Mouse (Mus musculus): ENCODE data around the gene Bola1.
A peak's percentile ranks its signal among the peaks of the same experiment; 100 is the strongest.

Gene Bola1

DNA sequence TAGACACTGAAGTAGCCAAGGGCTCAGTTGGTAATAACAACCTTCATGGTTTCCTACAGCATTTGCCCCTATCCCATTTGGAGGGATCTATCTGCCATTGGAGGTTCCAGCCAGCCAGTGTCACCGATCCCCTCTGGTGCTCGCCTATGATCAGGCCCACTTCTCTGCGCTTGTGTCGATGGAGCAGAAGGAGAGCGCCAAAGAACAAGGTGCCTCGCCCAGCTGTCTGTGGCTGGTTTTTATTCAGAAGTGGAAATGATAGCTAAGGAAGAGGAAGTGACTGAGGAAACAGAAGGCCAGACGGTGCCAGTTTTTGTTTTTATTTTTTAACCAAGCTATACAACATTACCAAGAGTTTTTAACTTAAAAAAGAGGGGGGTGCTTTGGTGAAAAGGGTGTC is 67.7 kb downstream of the Bola1 start:
- no peak for DNase-seq (ENCODE audit: low read depth, low spot score)

DNA sequence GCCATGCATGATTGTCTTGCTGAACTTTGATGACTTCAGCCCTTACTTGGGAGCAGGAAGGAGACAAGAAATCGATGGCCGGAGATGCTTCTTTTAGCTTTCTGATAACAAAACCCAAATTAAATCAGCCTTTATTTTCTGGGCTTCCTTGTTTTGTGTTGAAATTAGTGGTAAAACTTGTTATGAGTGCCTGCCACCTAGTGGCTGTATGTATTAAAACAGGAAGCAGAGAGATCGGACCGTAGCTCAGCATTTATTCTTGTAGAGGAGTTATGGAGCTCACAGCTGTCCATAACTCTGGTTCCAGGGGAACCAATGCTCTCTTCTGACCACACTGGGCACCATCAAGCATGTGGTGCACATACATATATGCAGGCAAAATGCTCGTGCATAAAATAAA is 71.6 kb downstream of the Bola1 start:
- DNase-seq (ENCODE audit: low read depth, low spot score), result peak; percentile 58

Measured in skeletal muscle tissue, adult 2 months (tissue).